Mouse (Mus musculus) splenic B cell, adult 2 months (primary cell): ENCODE measurements around the gene Src.
A peak's percentile ranks its signal among the peaks of the same experiment; 100 is the strongest.
"Not testable (repeated sequence)": the region's sequence is repeated elsewhere in the genome, so short reads cannot be mapped to it uniquely, and the experiment has no call there.

ENCODE experiments used
- DNase-seq: peaks from one replicate; pipeline ENCODE4 v3.0.0-alpha.2; 2011; ENCODE audit warnings: low read depth, low spot score
- H3K27me3 ChIP-seq: 2 replicates; pipeline ENCODE4 v1.6.1; 2012; ENCODE audit warnings: mild to moderate bottlenecking, low read length, moderate library complexity, mixed read lengths; ENCODE audit not compliant: control insufficient read depth, poor library complexity, insufficient read depth, severe bottlenecking
- H3K36me3 ChIP-seq: 2 replicates; pipeline ENCODE4 v1.6.1; 2012; ENCODE audit warnings: mild to moderate bottlenecking, low read length, moderate library complexity, mixed read lengths; ENCODE audit not compliant: control insufficient read depth, poor library complexity, insufficient read depth, severe bottlenecking

Gene Src

GRCm38 (mm10) chr2:157468130-157468796 lies 50.0 kb downstream of the Src start:
- H3K27me3 ChIP-seq: no peaks in the 10 kb centered on the region
- no peaks in the 10 kb centered on the region for H3K36me3 ChIP-seq
- DNase-seq: peak; percentile 49

DNA sequence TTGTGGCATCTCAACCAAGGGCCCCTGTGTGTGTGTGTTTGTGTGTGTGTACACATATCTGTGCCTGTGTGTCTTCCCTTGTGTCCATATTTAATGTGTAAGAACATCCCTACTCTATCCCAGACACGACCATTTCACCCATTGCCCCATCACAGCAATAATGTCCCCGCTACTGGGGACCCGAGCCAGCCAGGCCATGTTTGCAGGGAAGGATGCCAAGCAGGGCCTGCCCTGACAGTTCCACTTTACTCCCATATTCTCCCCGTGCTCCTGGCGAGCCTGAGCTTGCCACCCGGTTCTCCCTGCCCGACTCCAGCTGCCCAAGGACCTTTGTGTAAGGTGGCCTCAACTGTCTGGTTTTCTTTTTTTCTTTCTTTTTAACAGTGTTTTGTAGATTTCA lies 53.0 kb downstream of the Src start:
- no peaks in the 10 kb centered on the region for H3K27me3 ChIP-seq
- DNase-seq: no peak
- no peaks in the 10 kb centered on the region for H3K36me3 ChIP-seq

- DNase-seq: no peak
- no peaks in the 10 kb centered on the region for H3K27me3 ChIP-seq
These were observed 53.5 kb downstream of the Src start for GRCm38 (mm10) chr2:157471737-157472136.

GRCm38 (mm10) chr2:157472469-157472868 lies 54.2 kb downstream of the Src start:
- DNase-seq: no peak
- H3K27me3 ChIP-seq: no peaks in the 10 kb centered on the region
- H3K36me3 ChIP-seq: no peaks in the 10 kb centered on the region

More at GRCm38 (mm10) chr2:157471737-157472136, 53.5 kb downstream of the Src start:
- no peaks in the 10 kb centered on the region for H3K36me3 ChIP-seq

DNA sequence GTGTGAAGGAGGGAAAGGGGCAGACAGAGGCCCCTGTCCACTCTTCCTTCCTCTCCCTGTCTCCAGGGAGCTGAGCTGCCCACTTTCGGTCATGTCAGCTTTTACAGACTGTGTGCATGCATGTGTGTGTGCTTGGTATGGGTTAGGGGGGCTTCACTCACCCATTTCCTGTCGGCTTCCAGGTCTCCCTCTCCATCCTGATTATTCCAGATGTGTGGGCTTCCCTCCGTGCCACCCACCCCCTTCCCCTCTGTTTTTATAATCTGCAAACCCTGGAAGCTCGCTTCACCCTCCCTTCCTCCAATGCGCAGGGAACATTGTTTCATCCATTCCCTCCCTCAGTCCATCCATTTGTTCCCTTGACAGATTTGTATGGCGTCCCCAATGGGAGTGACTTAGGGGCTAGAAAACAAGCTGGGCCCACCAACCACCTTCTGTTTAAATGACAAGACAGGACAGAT lies 56.1 kb downstream of the Src start:
- no peaks in the 10 kb centered on the region for H3K36me3 ChIP-seq
- no peaks in the 10 kb centered on the region for H3K27me3 ChIP-seq
- DNase-seq: no peak

- DNase-seq: no peak
- no peaks in the 10 kb centered on the region for H3K36me3 ChIP-seq
- H3K27me3 ChIP-seq: no peaks in the 10 kb centered on the region
These were observed 57.5 kb downstream of the Src start for GRCm38 (mm10) chr2:157475437-157476379.

DNA sequence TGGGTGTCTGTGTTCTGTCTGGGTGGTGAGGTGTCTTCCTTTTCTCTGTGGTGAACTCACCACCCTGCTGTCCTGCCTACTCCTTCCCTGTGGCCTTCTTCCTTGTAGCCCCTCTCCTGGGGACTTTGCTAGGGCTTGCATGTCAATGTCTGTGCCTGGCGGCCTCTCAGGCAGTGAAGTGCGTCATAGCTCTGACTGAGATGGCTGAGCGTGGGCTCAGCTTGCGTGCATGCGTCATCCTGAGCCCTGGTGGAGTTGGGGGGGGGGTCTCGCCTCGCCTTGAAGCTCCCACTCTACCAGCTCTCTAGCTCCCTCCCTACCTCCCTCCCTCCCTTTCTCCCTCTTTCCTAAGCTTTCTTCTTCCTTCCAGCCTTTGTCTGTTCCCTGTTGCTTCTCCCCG lies 60.4 kb downstream of the Src start:
- Histone ChIP-seq H3K27me3 (no peaks in the 10 kb centered on the region), H3K36me3 (no peaks in the 10 kb centered on the region)
- no peak for DNase-seq

DNA sequence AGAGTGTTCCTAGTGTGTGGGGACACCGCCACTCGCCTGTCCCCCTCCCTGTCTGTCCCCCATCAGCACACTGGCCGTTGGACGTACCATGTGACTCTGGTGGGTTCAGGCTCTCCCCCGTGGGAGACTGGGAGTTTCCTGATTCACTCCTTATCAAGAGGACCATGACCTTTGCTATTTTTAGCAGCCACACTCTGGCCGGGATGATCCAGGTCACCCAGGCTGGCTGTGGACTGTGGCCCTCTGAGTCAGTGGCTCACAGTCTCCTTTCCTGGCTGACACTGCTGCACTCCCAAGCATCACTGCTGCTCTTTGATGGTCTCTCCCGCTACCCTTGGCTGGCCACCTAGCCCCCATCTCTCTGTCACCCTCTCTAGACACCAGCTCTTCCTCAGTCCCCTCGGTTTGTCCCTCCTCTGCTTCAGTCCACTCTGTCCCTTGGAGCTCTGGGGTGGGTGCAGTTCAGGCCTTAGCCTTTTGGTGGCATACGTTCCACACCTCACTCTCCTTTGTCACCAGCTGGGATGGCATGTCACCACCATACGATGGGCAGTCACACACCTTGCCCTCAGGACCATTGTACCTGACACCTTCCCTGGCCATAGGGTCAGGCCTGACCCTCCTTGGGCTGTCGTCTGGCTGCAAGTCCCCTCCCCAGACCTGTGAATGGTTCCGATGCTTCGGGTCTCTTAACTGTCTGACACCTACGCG lies 61.8 kb downstream of the Src start:
- no peaks in the 10 kb centered on the region for H3K36me3 ChIP-seq
- no peak for DNase-seq
- no peaks in the 10 kb centered on the region for H3K27me3 ChIP-seq

DNA sequence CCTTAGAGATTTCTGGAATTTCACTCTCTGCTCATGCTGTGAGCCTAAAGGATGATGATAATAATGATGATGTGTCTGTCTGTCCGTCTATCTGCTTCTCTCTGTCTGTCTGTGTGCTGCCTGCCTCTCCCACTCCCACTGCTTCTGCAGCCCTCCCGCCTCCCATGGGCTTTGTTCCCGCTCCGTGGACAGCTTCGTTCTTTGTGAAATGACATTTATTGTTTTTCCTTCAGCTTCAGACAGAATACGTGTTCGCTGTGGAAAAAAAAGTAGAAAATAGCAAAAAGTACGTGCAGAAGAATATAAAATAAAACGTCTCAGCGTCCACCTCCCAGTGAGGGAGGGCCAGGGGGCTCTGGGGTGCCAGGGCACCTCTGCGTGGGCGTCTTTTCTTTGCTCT lies 64.5 kb downstream of the Src start:
- Histone ChIP-seq H3K36me3 (no peaks in the 10 kb centered on the region), H3K27me3 (no peaks in the 10 kb centered on the region)
- DNase-seq: no peak

DNA sequence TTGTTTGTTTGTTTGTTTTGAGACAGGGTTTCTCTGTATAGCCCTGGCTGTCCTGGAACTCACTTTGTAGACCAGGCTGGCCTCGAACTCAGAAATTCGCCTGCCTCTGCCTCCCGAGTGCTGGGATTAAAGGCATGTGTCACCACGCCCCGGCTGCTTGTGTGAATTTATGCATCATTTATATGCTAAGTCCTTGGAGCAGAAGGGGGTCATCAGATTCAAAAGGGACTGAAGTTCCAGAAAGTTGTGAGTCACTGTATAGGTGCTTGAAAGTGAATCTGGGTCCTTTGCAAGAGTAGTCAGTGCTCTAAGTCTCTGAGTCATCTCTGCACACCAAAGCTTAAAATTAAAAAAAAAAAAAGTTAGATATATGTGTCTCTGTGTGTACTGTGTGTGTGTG lies 68.3 kb downstream of the Src start:
- not testable (repeated sequence) for H3K27me3 ChIP-seq, DNase-seq, H3K36me3 ChIP-seq

- H3K27me3 ChIP-seq: no peaks in the 10 kb centered on the region
- DNase-seq: no peak
- H3K36me3 ChIP-seq: no peaks in the 10 kb centered on the region
These were observed 68.9 kb downstream of the Src start for GRCm38 (mm10) chr2:157486981-157487656.

- DNase-seq: no peak
- Histone ChIP-seq H3K36me3 (no peaks in the 10 kb centered on the region), H3K27me3 (no peaks in the 10 kb centered on the region)
These were observed 69.5 kb downstream of the Src start for GRCm38 (mm10) chr2:157487733-157488175.

DNA sequence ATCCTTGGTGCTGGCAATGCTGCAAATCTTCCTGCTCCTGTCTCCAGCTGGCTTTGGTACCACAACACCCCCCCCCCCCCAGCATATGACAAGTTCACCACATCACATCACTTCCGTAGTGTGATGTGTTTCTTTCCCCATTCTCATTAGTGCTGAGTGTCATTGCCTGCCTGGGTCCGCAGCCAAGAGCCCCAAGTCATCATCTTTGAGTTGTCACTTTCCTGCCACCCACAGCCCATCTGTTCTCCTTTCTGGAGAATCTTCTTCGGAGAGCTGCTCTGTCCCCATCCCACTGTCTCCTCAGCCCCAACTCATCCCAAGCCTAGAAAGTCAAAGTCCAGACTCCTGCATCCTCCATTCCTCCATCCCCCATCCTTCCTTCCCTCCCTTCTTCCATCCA lies 75.0 kb downstream of the Src start:
- no peak for DNase-seq
- Histone ChIP-seq H3K27me3 (no peaks in the 10 kb centered on the region), H3K36me3 (no peaks in the 10 kb centered on the region)

DNA sequence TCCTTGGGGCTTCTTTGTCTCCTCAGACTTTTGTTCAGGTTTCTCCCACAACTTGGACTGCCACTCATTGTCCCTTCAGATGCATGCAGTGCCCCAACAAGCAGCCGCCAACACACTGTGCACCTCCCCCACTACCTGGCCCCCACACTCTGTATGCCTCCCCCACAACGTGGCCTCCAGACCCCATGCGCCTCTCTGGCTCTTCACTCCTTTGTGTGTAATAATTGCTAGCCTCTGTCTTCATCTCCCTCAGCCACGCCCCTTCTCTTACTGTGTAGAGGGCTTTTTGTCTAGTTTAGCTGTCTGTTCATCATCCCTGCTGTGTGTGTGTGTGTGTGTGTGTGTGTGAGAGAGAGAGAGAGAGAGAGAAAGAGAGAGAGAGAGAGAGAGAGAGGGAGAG lies 80.3 kb downstream of the Src start:
- no peaks in the 10 kb centered on the region for H3K36me3 ChIP-seq
- DNase-seq: no peak
- H3K27me3 ChIP-seq: no peaks in the 10 kb centered on the region
